Mouse (Mus musculus) hindbrain, embryonic 10.5 days (tissue): ENCODE measurements around the gene Rabgef1. TPM values are rescaled to one million over a fixed set of nuclear protein-coding genes. Genes with fewer than 3 reads are reported as not detected.

Source experiments
- DNase-seq: peaks from one replicate; pipeline ENCODE4 v3.0.0-alpha.2; 2017; ENCODE audit warnings: low spot score
- H3K27ac ChIP-seq: fragments of 300-500 bp; sonication (generic); 2 replicates; pipeline ENCODE4 v1.5.1; 2016; ENCODE audit warnings: mild to moderate bottlenecking, moderate library complexity
- H3K27me3 ChIP-seq: fragments of 300-500 bp; sonication (generic); 2 replicates; pipeline ENCODE4 v1.6.1; 2016; ENCODE audit warnings: mild to moderate bottlenecking; ENCODE audit not compliant: poor library complexity, insufficient read depth, severe bottlenecking
- H3K36me3 ChIP-seq: fragments of 300-500 bp; sonication (generic); 2 replicates; pipeline ENCODE4 v1.6.1; 2016; ENCODE audit warnings: mild to moderate bottlenecking, moderate library complexity
- H3K4me1 ChIP-seq: fragments of 300-500 bp; sonication (generic); replicated peaks from 2 replicates; pipeline ENCODE4 v1.6.1; 2016; ENCODE audit warnings: mild to moderate bottlenecking
- H3K4me3 ChIP-seq: fragments of 300-500 bp; sonication (generic); 2 replicates; pipeline ENCODE4 v1.5.1; 2016; ENCODE audit warnings: mild to moderate bottlenecking, moderate library complexity
- H3K9me3 ChIP-seq: fragments of 300-500 bp; sonication (generic); 2 replicates; pipeline ENCODE4 v1.6.1; 2016; ENCODE audit warnings: mild to moderate bottlenecking, moderate library complexity
- WGBS: fragments of 180-500 bp; shearing (Covaris S2); methylation state at CpG from one replicate; pipeline ENCODE4 v1.1.7; 2016; 5-methylcytosine and 5-hydroxymethylcytosine counted together
- polyA plus RNA-seq: library from polyadenylated mRNA; unstranded; fragments of >200 nt; fragmentation: Nextera tagmentation; extraction: Ambion mirVana; gene quantifications from 2 replicates; pipeline ENCODE4 v1.2.1, GENCODE M21; 2016

Rabgef1 gene
- polyA plus RNA-seq, 1 experiment from 2014 or later: 27.3 TPM

GRCm38 (mm10) chr5:130181740-130182540 is 10.3 kb downstream of the Rabgef1 start:
- no peak for DNase-seq
- no peaks in the 10 kb centered on the region for H3K9me3 ChIP-seq
- WGBS: 93% methylated on average over 6 of the region's 6 CpGs
- no peaks in the 10 kb centered on the region for H3K36me3 ChIP-seq
- no peaks in the 10 kb centered on the region for H3K27me3 ChIP-seq
- H3K4me1 ChIP-seq: no peaks in the 10 kb centered on the region
- H3K4me3 ChIP-seq: no peak overlapping the region
- H3K27ac ChIP-seq: no peak overlapping the region

DNA sequence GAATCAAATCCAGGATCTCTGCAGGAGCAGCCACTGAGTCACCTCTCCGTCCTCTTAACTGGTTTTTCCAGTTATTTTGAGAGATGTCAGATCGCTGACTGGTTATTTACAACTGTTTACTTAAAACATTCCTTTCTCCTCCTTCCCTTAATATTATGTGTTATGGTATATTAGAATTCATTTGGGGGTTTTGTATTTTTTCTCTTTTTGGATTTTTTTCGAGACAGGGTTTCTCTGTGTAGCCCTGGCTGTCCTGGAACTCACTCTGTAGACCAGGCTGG is 10.9 kb downstream of the Rabgef1 start:
- Histone ChIP-seq H3K4me1 (no peaks in the 10 kb centered on the region), H3K36me3 (0 out of 2 replicates have a peak, but pooled peaks cover 2% of the 10 kb centered on the region), H3K27ac (no peak overlapping the region), H3K4me3 (no peak overlapping the region), H3K27me3 (no peaks in the 10 kb centered on the region), H3K9me3 (no peaks in the 10 kb centered on the region)
- DNase-seq: no peak
- 85% methylated on average over 3 of the region's 3 CpGs for WGBS

- no peaks in the 10 kb centered on the region for H3K27me3 ChIP-seq
- DNase-seq: no peak
- H3K9me3 ChIP-seq: no peaks in the 10 kb centered on the region
- H3K4me1 ChIP-seq: no peaks in the 10 kb centered on the region
- no peak overlapping the region for H3K4me3 ChIP-seq
- H3K36me3 ChIP-seq: peaks cover 15% of the 10 kb centered on the region
- H3K27ac ChIP-seq: no peak overlapping the region
- 88% methylated on average over 9 of the region's 9 CpGs for WGBS
These were observed 12.7 kb downstream of the Rabgef1 start for GRCm38 (mm10) chr5:130184193-130184856.

DNA sequence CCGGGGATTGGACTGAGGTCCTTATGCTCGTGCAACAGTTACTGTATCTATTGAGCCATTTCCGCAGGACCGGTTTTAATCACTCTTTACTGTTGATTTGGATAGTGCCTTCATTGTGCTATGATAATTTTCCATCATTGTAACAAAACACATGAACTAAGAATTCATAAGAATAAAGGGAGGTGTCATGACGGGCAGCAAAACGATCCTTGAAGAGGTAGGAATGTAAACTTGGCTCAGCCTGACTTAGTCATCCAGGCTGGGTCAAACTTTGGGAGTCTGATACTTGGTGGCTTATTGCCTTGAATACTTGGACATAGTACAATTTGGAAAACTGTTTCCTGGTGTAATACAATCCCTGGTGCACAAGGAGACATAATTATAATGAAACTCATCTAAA is 13.7 kb downstream of the Rabgef1 start:
- H3K9me3 ChIP-seq: no peaks in the 10 kb centered on the region
- no peak overlapping the region for H3K4me3 ChIP-seq
- no peak overlapping the region for H3K27ac ChIP-seq
- no peaks in the 10 kb centered on the region for H3K27me3 ChIP-seq
- peaks cover 25% of the 10 kb centered on the region for H3K36me3 ChIP-seq
- WGBS: 90% methylated on average over 6 of the region's 6 CpGs
- DNase-seq: no peak
- no peaks in the 10 kb centered on the region for H3K4me1 ChIP-seq

- H3K27ac ChIP-seq: no peak overlapping the region
- WGBS: 53% methylated on average over 7 of the region's 7 CpGs
These were observed 15.8 kb downstream of the Rabgef1 start for GRCm38 (mm10) chr5:130187383-130187782.

GRCm38 (mm10) chr5:130190909-130191308 is 19.3 kb downstream of the Rabgef1 start:
- Histone ChIP-seq H3K4me3 (no peak overlapping the region), H3K36me3 (peaks cover 78% of the 10 kb centered on the region)
- WGBS: 92% methylated on average over 6 of the region's 6 CpGs

More at GRCm38 (mm10) chr5:130187383-130187782, 15.8 kb downstream of the Rabgef1 start:
- H3K27me3 ChIP-seq: no peaks in the 10 kb centered on the region
- no peaks in the 10 kb centered on the region for H3K4me1 ChIP-seq
- peaks cover 46% of the 10 kb centered on the region for H3K36me3 ChIP-seq
- H3K9me3 ChIP-seq: no peaks in the 10 kb centered on the region
- no peak for DNase-seq
- H3K4me3 ChIP-seq: no peak overlapping the region

DNA sequence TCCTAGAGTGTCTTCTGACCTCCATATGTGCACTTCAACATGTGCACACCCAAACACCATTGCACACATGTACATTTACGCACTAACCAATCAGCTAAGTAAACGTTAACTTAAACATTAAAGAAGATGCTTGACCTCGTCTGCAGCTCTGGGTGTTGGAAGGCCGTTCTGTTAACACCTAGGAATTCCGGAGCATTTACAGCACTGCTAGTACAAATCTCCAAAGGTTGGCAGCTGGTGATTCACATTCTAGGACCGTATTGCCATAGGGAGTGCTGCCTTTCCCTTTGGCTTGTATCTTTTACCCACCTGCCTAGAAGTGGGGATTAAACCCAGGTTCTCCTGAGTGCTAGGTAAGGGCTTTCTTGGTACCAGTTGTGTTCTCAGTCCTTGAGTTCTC is 20.3 kb downstream of the Rabgef1 start:
- no peaks in the 10 kb centered on the region for H3K4me1 ChIP-seq
- DNase-seq: no peak
- H3K9me3 ChIP-seq: no peaks in the 10 kb centered on the region
- no peak overlapping the region for H3K27ac ChIP-seq
- no peak overlapping the region for H3K4me3 ChIP-seq
- H3K27me3 ChIP-seq: no peaks in the 10 kb centered on the region
- peaks cover 79% of the 10 kb centered on the region for H3K36me3 ChIP-seq
- 90% methylated on average over 6 of the region's 6 CpGs for WGBS

More at GRCm38 (mm10) chr5:130190909-130191308, 19.3 kb downstream of the Rabgef1 start:
- DNase-seq: no peak
- no peaks in the 10 kb centered on the region for H3K4me1 ChIP-seq
- H3K27me3 ChIP-seq: no peaks in the 10 kb centered on the region
- no peak overlapping the region for H3K27ac ChIP-seq
- no peaks in the 10 kb centered on the region for H3K9me3 ChIP-seq

- no peak for DNase-seq
- H3K36me3 ChIP-seq: peaks cover 83% of the 10 kb centered on the region
- H3K9me3 ChIP-seq: no peaks in the 10 kb centered on the region
- H3K27me3 ChIP-seq: no peaks in the 10 kb centered on the region
- no peak overlapping the region for H3K4me3 ChIP-seq
- no peaks in the 10 kb centered on the region for H3K4me1 ChIP-seq
- H3K27ac ChIP-seq: no peak overlapping the region
- WGBS: 83% methylated on average over 2 of the region's 2 CpGs
These were observed 20.9 kb downstream of the Rabgef1 start for GRCm38 (mm10) chr5:130192356-130192944.

GRCm38 (mm10) chr5:130193760-130194159 is 22.2 kb downstream of the Rabgef1 start:
- DNase-seq: no peak
- WGBS: 93% methylated on average over 3 of the region's 3 CpGs
- no peaks in the 10 kb centered on the region for H3K9me3 ChIP-seq

GRCm38 (mm10) chr5:130196307-130196706 is 24.7 kb downstream of the Rabgef1 start:
- no peak for DNase-seq
- 91% methylated on average over 1 of the region's 1 CpGs for WGBS
- no peaks in the 10 kb centered on the region for H3K4me1 ChIP-seq
- no peaks in the 10 kb centered on the region for H3K27me3 ChIP-seq
- no peak overlapping the region for H3K4me3 ChIP-seq
- H3K36me3 ChIP-seq: peaks cover 85% of the 10 kb centered on the region
- H3K27ac ChIP-seq: no peak overlapping the region
- no peaks in the 10 kb centered on the region for H3K9me3 ChIP-seq

More at GRCm38 (mm10) chr5:130193760-130194159, 22.2 kb downstream of the Rabgef1 start:
- H3K27me3 ChIP-seq: no peaks in the 10 kb centered on the region
- H3K4me1 ChIP-seq: no peaks in the 10 kb centered on the region
- peaks cover 88% of the 10 kb centered on the region for H3K36me3 ChIP-seq
- no peak overlapping the region for H3K27ac ChIP-seq
- H3K4me3 ChIP-seq: no peak overlapping the region

DNA sequence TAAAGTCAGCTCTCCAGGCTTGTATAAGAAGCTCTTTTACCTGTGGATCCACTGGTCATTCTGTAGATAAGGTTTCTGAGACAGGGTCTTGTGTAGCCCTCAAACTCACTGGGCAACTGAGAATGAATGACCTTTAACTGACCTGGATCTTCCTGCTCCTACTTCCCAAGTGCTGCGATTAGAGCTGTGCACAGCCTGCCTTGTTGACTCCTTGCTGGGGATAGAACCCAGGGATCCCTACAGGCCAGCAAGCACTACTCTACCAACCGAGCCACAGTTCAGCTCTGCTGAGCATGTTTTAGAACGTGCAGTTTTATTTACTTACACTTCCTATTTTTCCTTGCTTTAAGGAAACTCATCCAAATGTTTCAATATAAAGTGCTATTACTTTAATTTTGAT is 25.9 kb downstream of the Rabgef1 start:
- Histone ChIP-seq H3K9me3 (no peaks in the 10 kb centered on the region), H3K36me3 (peaks cover 80% of the 10 kb centered on the region), H3K27me3 (no peaks in the 10 kb centered on the region), H3K4me3 (no peak overlapping the region), H3K27ac (no peak overlapping the region), H3K4me1 (no peaks in the 10 kb centered on the region)
- no peak for DNase-seq
- 86% methylated on average over 3 of the region's 3 CpGs for WGBS

DNA sequence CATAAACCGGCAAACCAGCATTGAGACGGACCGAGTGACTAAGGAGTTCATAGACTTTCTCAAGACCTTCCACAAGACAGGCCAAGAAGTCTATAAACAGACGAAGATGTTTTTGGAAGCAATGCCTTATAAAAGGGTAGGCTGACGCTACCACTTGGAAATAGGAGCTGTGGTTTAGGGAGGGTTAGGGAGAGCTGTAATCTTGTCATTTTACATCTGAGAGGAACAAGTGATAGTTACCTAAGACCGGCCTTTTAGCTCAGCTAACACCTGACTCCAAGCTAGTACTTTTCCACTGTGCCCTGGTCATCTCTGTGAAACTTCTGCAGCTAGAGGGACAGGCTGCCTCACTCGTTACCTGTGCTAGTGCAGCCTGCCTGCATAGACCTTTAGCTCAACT is 26.4 kb downstream of the Rabgef1 start:
- no peak overlapping the region for H3K27ac ChIP-seq
- DNase-seq: no peak
- peaks cover 80% of the 10 kb centered on the region for H3K36me3 ChIP-seq
- no peak overlapping the region for H3K4me3 ChIP-seq
- H3K27me3 ChIP-seq: no peaks in the 10 kb centered on the region
- 95% methylated on average over 7 of the region's 7 CpGs for WGBS
- no peaks in the 10 kb centered on the region for H3K4me1 ChIP-seq
- H3K9me3 ChIP-seq: no peaks in the 10 kb centered on the region
